Mouse (Mus musculus) layer of hippocampus, adult 18-20 months (tissue): Measurements from ENCODE around the gene Wfdc5. TPM values are rescaled to one million over a fixed set of nuclear protein-coding genes. Genes with fewer than 3 reads are reported as not detected.

Experiments
- DNase-seq, 2 experiments: peaks; one replicate each; pipeline ENCODE4 v3.0.0; 2022; ENCODE audit warnings: low spot score in 2 of 2
- total RNA-seq, 2 experiments: library from RNA; stranded (reverse); gene quantifications; 2 replicates each; pipeline ENCODE4 v1.2.3; 2021

The Wfdc5 gene
- total RNA-seq, 2 experiments from 2014 or later: not detected

- no peak for DNase-seq
These were observed 51.0 kb downstream of the Wfdc5 start for GRCm38 (mm10) chr2:164131586-164131985.

GRCm38 (mm10) chr2:164128576-164129411 is 53.7 kb downstream of the Wfdc5 start:
- DNase-seq: no peak

GRCm38 (mm10) chr2:164127297-164127696 is 55.2 kb downstream of the Wfdc5 start:
- no peak for DNase-seq

GRCm38 (mm10) chr2:164126533-164126955 is 56.0 kb downstream of the Wfdc5 start:
- peak; percentile 58 to 89 for DNase-seq

Other genes with a start within 250 kb of the Wfdc5 start
- 100 to 1,000 TPM; 508 to 533 TPM for gene Ywhab, start 187.8 kb downstream of the Wfdc5 start, total RNA-seq
- gene Pabpc1l, start 157.3 kb downstream of the Wfdc5 start, total RNA-seq: under 1 TPM; 0.36 to 0.37 TPM
- gene Stk4, start 112.4 kb downstream of the Wfdc5 start, total RNA-seq: 10 to 100 TPM; 44.7 to 47.0 TPM
- gene Tomm34, start 111.6 kb downstream of the Wfdc5 start, total RNA-seq: 100 to 1,000 TPM; 118 to 122 TPM
- 1 to 10 TPM; 5.1 TPM for gene Kcns1, start 11.6 kb downstream of the Wfdc5 start, total RNA-seq
- gene Wfdc12, start 7.9 kb upstream of the Wfdc5 start, total RNA-seq: not detected
- gene Wfdc15a, start 17.4 kb upstream of the Wfdc5 start, total RNA-seq: not detected
- not detected for gene Wfdc15b, start 38.9 kb upstream of the Wfdc5 start, total RNA-seq
- gene Svs2, start 55.7 kb upstream of the Wfdc5 start, total RNA-seq: not detected
- gene Svs3b, start 73.9 kb upstream of the Wfdc5 start, total RNA-seq: not detected
- not detected for gene Svs4, start 95.7 kb upstream of the Wfdc5 start, total RNA-seq
- gene Svs3a, start 106.5 kb upstream of the Wfdc5 start, total RNA-seq: not detected
- gene Svs6, start 134.0 kb upstream of the Wfdc5 start, total RNA-seq: not detected
- gene Svs5, start 150.0 kb upstream of the Wfdc5 start, total RNA-seq: not detected
- under 1 TPM; 0.61 to 0.77 TPM for gene Slpi, start 206.4 kb upstream of the Wfdc5 start, total RNA-seq
- under 1 TPM; 0.38 to 0.42 TPM for gene Rbpjl, start 220.4 kb upstream of the Wfdc5 start, total RNA-seq
- 10 to 100 TPM; 11.0 to 11.2 TPM for gene Matn4, start 222.4 kb upstream of the Wfdc5 start, total RNA-seq